Mouse (Mus musculus) naive thymus-derived CD4-positive, alpha-beta T cell, adult 2 months (primary cell): ENCODE measurements around the gene Atp5h.

Experiments used
- DNase-seq: peaks from one replicate; pipeline ENCODE4 v3.0.0-alpha.2; 2011; ENCODE audit warnings: low read depth

Gene Atp5h

GRCm38 (mm10) chr11:115437571-115438122, 17.9 kb upstream of the Atp5h start:
- DNase-seq: no peak

- no peak for DNase-seq
Measured at GRCm38 (mm10) chr11:115435596-115436337, 16.0 kb upstream of the Atp5h start.

- no peak for DNase-seq
Measured at GRCm38 (mm10) chr11:115433342-115433741, 13.6 kb upstream of the Atp5h start.

GRCm38 (mm10) chr11:115432814-115433213, 13.1 kb upstream of the Atp5h start:
- no peak for DNase-seq

GRCm38 (mm10) chr11:115430561-115430960, 10.8 kb upstream of the Atp5h start:
- DNase-seq: no peak

- no peak for DNase-seq
Measured at GRCm38 (mm10) chr11:115429307-115429706, 9.5 kb upstream of the Atp5h start.

GRCm38 (mm10) chr11:115427482-115428331, 7.9 kb upstream of the Atp5h start:
- peak; percentile 91 for DNase-seq

GRCm38 (mm10) chr11:115425671-115426070, 5.9 kb upstream of the Atp5h start:
- DNase-seq: no peak

- no peak for DNase-seq
Measured at GRCm38 (mm10) chr11:115424666-115425065, 4.9 kb upstream of the Atp5h start.

GRCm38 (mm10) chr11:115423091-115423490, 3.3 kb upstream of the Atp5h start:
- DNase-seq: peak; percentile 72

GRCm38 (mm10) chr11:115421972-115422371, 2.2 kb upstream of the Atp5h start:
- DNase-seq: no peak

- DNase-seq: no peak
Measured at GRCm38 (mm10) chr11:115421328-115421727, 1.6 kb upstream of the Atp5h start.

GRCm38 (mm10) chr11:115420336-115421190, 801 bp upstream of the Atp5h start:
- DNase-seq: peak; percentile 54

GRCm38 (mm10) chr11:115409556-115409955, 10.2 kb downstream of the Atp5h start:
- no peak for DNase-seq

GRCm38 (mm10) chr11:115408266-115408920, 11.4 kb downstream of the Atp5h start:
- peak; percentile 75 for DNase-seq

GRCm38 (mm10) chr11:115406858-115407401, 12.8 kb downstream of the Atp5h start:
- peak; percentile 92 for DNase-seq

GRCm38 (mm10) chr11:115405723-115406122, 14.0 kb downstream of the Atp5h start:
- no peak for DNase-seq

- DNase-seq: peak; percentile 87
Measured at GRCm38 (mm10) chr11:115403338-115404124, 16.2 kb downstream of the Atp5h start, which contains the start of gene Mrpl58. Mrpl58 (plus strand) TSS chr11:115403752.

GRCm38 (mm10) chr11:115400630-115401391, 19.0 kb downstream of the Atp5h start:
- no peak for DNase-seq
